Mouse (Mus musculus): Measurements from ENCODE around the gene Vegfc. TPM values are rescaled to one million over a fixed set of nuclear protein-coding genes. Genes with fewer than 3 reads are reported as not detected.

The Vegfc gene
- polyA plus RNA-seq, 1 experiment from 2014 or later: 13.7 TPM

GRCm38 (mm10) chr8:54230638-54231037 is 153.2 kb downstream of the Vegfc start:
- Histone ChIP-seq H3K4me1 (ENCODE audit: control insufficient read depth, insufficient read depth, low read length) (peaks cover 2% of the 10 kb centered on the region; the same call in 1 of the 2 replicates), H3K27ac (ENCODE audit: low read depth, low read length) (no peak overlapping the region), H3K9ac (ENCODE audit: low read depth, low read length) (no peak overlapping the region), H3K4me2 (no peak overlapping the region), H3K27me3 (ENCODE audit: control insufficient read depth, insufficient read depth, low read length) (no peaks in the 10 kb centered on the region), H3K4me3 (ENCODE audit: low read depth, low read length) (no peak overlapping the region), H3K36me3 (ENCODE audit: control insufficient read depth, insufficient read depth, low read length) (no peaks in the 10 kb centered on the region), H3K9me3 (replicated peaks; ENCODE audit: control insufficient read depth, low read length) (no peaks in the 10 kb centered on the region)
- ATAC-seq (replicated peaks; ENCODE audit: insufficient number of reproducible peaks, low FRiP score, low TSS enrichment): no peak
- 87% methylated on average over 1 of the region's 1 CpGs for WGBS (ENCODE audit: insufficient replicate concordance)

- 86% methylated on average over 6 of the region's 6 CpGs for WGBS (ENCODE audit: insufficient replicate concordance)
These were observed 155.9 kb downstream of the Vegfc start for GRCm38 (mm10) chr8:54233316-54233715.

More at GRCm38 (mm10) chr8:54233316-54233715, 155.9 kb downstream of the Vegfc start:
- ATAC-seq (replicated peaks; ENCODE audit: insufficient number of reproducible peaks, low FRiP score, low TSS enrichment): no peak
- Histone ChIP-seq H3K27me3 (ENCODE audit: control insufficient read depth, insufficient read depth, low read length) (no peaks in the 10 kb centered on the region), H3K9ac (ENCODE audit: low read depth, low read length) (no peak overlapping the region), H3K36me3 (ENCODE audit: control insufficient read depth, insufficient read depth, low read length) (no peaks in the 10 kb centered on the region), H3K27ac (ENCODE audit: low read depth, low read length) (no peak overlapping the region), H3K4me3 (ENCODE audit: low read depth, low read length) (no peak overlapping the region), H3K9me3 (replicated peaks; ENCODE audit: control insufficient read depth, low read length) (no peaks in the 10 kb centered on the region), H3K4me1 (ENCODE audit: control insufficient read depth, insufficient read depth, low read length) (peaks cover 2% of the 10 kb centered on the region; the same call in 1 of the 2 replicates), H3K4me2 (no peak overlapping the region)
